Mouse (Mus musculus): ENCODE results near the gene Fam222a. TPM values are rescaled to one million over a fixed set of nuclear protein-coding genes. Genes with fewer than 3 reads are reported as not detected.

The Fam222a gene
- polyA plus RNA-seq, 1 experiment from 2014 or later = 5.1 TPM

DNA sequence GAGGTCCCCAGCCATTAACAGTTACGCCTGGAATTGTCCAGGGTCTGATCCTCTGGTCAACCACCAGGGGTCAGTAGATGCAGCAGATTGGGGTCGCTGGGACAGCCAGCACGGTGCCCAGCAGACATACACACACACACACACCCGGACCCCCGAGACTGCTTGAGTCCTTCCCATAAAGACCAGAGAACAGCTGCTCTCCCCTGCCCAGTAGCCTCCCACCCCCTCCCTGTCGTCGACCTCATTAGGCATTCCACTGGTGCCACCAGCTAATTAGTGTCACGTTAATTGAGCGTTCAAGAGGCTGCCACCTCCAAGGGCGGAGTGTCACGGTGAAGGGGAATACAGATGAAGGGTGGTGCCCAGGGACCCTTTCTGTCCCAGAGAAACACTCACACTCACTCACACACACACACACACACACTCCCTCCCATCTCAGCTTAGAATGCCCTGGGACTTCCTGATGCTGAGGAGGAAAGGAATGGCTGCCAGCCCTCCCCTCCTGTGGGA is 37.0 kb downstream of the Fam222a start:
- ATAC-seq = no peak
- Histone ChIP-seq H3K27me3 (replicated peaks) (no peaks in the 10 kb centered on the region), H3K4me1 (replicated peaks) (peaks cover 34% of the 10 kb centered on the region), H3K9me3 (no peaks in the 10 kb centered on the region), H3K9ac (no peak overlapping the region), H3K4me2 (replicated peaks) (no peak overlapping the region), H3K27ac (no peak overlapping the region), H3K4me3 (replicated peaks) (no peak overlapping the region), H3K36me3 (no peaks in the 10 kb centered on the region)
- 39% methylated on average over 11 of the region's 11 CpGs for WGBS

GRCm38 (mm10) chr5:114605981-114606380 is 38.2 kb downstream of the Fam222a start:
- Histone ChIP-seq H3K4me1 (replicated peaks) (peaks cover 34% of the 10 kb centered on the region), H3K9ac (no peak overlapping the region), H3K9me3 (no peaks in the 10 kb centered on the region), H3K4me2 (replicated peaks) (no peak overlapping the region), H3K27ac (no peak overlapping the region), H3K4me3 (replicated peaks) (no peak overlapping the region), H3K27me3 (replicated peaks) (no peaks in the 10 kb centered on the region), H3K36me3 (0 out of 2 replicates have a peak, but pooled peaks cover 1% of the 10 kb centered on the region)
- ATAC-seq = no peak
- 76% methylated on average over 6 of the region's 6 CpGs for WGBS

DNA sequence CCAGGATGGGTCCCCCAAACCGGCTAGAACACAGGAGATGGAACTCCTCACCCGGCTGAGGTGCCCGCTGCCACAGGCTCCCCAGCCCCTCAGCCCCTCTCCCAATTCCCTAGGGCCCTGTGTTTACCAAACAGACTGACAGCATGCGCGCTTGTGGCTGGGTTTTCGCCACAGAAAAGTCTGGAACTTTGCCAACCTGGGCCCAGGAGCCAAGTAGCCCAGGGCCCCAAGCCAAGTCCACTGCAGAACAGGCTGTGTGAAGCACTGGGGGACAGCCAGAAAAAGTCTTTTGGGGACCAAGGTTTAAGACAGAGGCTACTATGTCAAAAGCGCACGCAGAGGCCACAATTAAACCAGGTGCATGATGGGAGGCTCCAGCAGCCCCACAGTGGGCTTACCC is 39.8 kb downstream of the Fam222a start:
- 46% methylated on average over 8 of the region's 8 CpGs for WGBS
- Histone ChIP-seq H3K36me3 (0 out of 2 replicates have a peak, but pooled peaks cover 6% of the 10 kb centered on the region), H3K4me1 (replicated peaks) (peaks cover 28% of the 10 kb centered on the region), H3K27ac (peak overlapping the region; percentile 36; the same call in 1 of the 2 replicates), H3K4me3 (replicated peaks) (no peak overlapping the region), H3K4me2 (replicated peaks) (no peak overlapping the region), H3K9me3 (no peaks in the 10 kb centered on the region), H3K9ac (no peak overlapping the region), H3K27me3 (replicated peaks) (no peaks in the 10 kb centered on the region)
- ATAC-seq = no peak

DNA sequence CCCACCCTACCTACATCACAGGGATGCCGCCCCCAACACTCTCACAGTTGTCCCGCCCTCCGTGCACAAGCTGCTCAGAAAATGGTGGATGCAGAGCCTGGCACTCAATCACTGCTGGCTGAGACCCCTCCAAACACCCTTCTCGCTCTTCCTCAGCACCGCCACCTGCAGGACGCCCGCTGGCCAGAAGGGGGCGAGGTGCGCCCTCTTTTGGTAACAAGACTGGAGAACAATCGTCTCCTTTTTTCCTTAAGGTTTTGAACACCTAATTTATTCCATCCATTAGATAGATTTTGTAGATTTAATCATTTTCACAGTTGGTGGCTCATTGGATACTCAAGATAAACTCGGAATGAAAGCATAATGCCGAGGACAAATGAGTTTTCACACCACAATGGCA is 40.7 kb downstream of the Fam222a start:
- 8% methylated on average over 12 of the region's 12 CpGs for WGBS
- H3K27me3 ChIP-seq (replicated peaks) = no peaks in the 10 kb centered on the region
- no peak overlapping the region for H3K27ac ChIP-seq
- no peak overlapping the region for H3K4me2 ChIP-seq (replicated peaks)
- no peak overlapping the region for H3K9ac ChIP-seq
- H3K9me3 ChIP-seq = no peaks in the 10 kb centered on the region
- no peak for ATAC-seq
- 0 out of 2 replicates have a peak, but pooled peaks cover 6% of the 10 kb centered on the region for H3K36me3 ChIP-seq
- no peak overlapping the region for H3K4me3 ChIP-seq (replicated peaks)
- H3K4me1 ChIP-seq (replicated peaks) = peaks cover 28% of the 10 kb centered on the region

DNA sequence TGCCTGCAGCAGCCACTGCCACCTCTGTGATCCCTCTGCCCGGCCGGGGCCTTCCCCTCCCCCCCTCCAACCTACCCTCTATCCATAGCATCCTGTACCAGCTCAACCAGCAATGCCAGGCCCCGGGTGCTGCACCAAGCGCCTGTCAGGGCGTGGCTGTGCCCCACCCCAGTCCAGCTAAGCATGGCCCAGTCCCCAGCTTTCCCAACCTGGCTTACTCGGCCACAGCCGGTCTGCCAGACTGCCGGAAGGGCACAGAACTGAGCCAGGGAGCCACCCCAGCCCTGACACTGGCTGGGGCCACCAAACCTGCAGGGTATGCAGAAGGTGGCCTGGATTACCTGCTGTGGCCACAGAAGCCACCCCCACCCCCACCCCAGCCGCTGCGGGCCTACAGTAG is 43.4 kb downstream of the Fam222a start:
- 82% methylated on average over 10 of the region's 10 CpGs for WGBS
- H3K27me3 ChIP-seq (replicated peaks) = no peaks in the 10 kb centered on the region
- H3K9ac ChIP-seq = no peak overlapping the region
- ATAC-seq = no peak
- no peak overlapping the region for H3K4me2 ChIP-seq (replicated peaks)
- no peak overlapping the region for H3K4me3 ChIP-seq (replicated peaks)
- no peak overlapping the region for H3K27ac ChIP-seq
- no peaks in the 10 kb centered on the region for H3K9me3 ChIP-seq
- H3K4me1 ChIP-seq (replicated peaks) = peaks cover 20% of the 10 kb centered on the region
- H3K36me3 ChIP-seq = 0 out of 2 replicates have a peak, but pooled peaks cover 6% of the 10 kb centered on the region

GRCm38 (mm10) chr5:114611968-114612608 is 44.3 kb downstream of the Fam222a start:
- Histone ChIP-seq H3K4me3 (replicated peaks) (no peak overlapping the region), H3K27me3 (replicated peaks) (no peaks in the 10 kb centered on the region), H3K9me3 (no peaks in the 10 kb centered on the region), H3K4me2 (replicated peaks) (no peak overlapping the region), H3K9ac (no peak overlapping the region), H3K36me3 (0 out of 2 replicates have a peak, but pooled peaks cover 6% of the 10 kb centered on the region), H3K4me1 (replicated peaks) (peaks cover 14% of the 10 kb centered on the region), H3K27ac (no peak overlapping the region)
- 62% methylated on average over 25 of the region's 25 CpGs for whole genome bisulfite sequencing
- no peak for ATAC-seq

DNA sequence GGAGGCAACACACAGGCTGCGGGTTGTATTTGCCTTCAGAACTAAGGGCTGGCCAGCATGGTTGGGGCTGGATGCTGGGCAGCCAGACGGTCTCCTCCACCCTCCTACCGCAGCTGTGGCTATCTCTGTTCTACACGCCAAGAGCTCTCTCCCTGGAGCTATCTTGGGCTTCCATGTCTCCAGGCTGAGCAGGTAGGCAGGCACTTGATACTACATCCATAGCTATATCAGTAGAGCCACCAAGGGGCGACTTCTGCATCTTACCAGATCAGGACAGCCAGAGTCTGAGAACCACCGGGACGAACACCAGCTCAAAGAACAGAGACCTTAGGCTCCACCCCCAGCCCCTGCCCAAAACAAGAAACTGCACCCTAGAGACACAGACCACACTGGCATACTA is 47.0 kb downstream of the Fam222a start:
- Histone ChIP-seq H3K27ac (no peak overlapping the region), H3K4me1 (replicated peaks) (no peaks in the 10 kb centered on the region; the same call in 1 of the 2 replicates), H3K9ac (no peak overlapping the region), H3K9me3 (no peaks in the 10 kb centered on the region), H3K36me3 (0 out of 2 replicates have a peak, but pooled peaks cover 6% of the 10 kb centered on the region), H3K4me2 (replicated peaks) (no peak overlapping the region), H3K27me3 (replicated peaks) (no peaks in the 10 kb centered on the region), H3K4me3 (replicated peaks) (no peak overlapping the region)
- ATAC-seq = no peak
- 64% methylated on average over 7 of the region's 7 CpGs for WGBS

DNA sequence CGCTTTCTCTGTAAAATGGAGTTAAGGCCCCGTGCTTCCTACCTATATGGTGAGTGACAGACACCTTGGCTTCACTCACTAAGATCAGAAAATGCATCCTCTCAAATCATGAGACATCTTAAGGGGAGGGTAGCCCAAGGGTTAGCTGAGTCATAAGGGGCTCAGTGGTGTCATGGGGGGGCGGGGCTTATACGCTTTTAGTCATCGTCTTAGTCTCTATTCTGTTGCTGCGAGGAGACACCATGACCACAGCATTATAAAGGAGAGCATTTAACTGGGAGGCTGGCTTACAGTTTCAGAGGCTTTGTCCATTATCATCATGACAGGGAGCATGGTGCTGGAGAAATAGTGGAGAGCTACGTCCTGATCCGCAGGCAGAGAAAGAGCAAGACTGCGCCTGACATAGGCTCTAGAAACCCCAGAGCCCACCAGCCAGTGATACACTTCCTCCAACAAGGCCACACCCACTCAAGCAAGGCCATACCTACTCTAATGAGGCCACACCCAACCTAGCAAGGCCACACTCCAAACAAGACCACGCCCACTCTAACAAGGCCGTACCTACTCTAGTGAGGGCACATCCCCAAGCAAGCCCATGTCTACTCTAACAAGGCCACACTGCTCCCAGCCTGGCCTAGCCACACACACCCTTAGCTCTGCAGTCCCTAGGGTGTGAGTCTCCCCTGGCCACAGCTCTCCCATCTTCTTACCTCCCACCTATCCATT is 48.7 kb downstream of the Fam222a start:
- no peak overlapping the region for H3K4me3 ChIP-seq (replicated peaks)
- no peak overlapping the region for H3K4me2 ChIP-seq (replicated peaks)
- H3K27ac ChIP-seq = no peak overlapping the region
- H3K4me1 ChIP-seq (replicated peaks) = no peaks in the 10 kb centered on the region; the same call in 1 of the 2 replicates
- peak; percentile 64 for ATAC-seq
- WGBS = 77% methylated on average over 11 of the region's 11 CpGs
- no peaks in the 10 kb centered on the region for H3K9me3 ChIP-seq
- H3K36me3 ChIP-seq = no peaks in the 10 kb centered on the region
- H3K9ac ChIP-seq = no peak overlapping the region
- no peaks in the 10 kb centered on the region for H3K27me3 ChIP-seq (replicated peaks)

DNA sequence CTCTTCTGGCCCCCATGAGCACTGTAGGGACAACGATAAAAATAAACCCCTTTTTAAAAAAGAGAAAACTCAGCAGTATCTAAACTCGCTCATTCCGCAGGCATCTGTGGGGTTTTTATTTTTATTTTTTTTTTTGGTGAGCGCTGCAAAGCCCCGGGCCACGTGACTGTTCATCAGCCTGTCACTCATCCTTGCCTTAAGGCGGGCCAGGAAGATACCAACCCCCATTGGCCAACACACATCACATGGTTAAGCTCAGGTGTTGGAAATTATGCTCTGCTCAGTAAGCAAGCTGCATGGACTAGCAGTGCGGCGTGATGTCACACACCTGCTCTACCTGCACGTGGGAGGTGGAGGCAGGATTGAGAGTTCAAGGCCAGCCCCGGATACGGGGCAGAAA is 50.0 kb downstream of the Fam222a start:
- Histone ChIP-seq H3K9me3 (no peaks in the 10 kb centered on the region), H3K36me3 (no peaks in the 10 kb centered on the region), H3K4me2 (replicated peaks) (no peak overlapping the region), H3K4me3 (replicated peaks) (no peak overlapping the region), H3K27ac (no peak overlapping the region), H3K9ac (no peak overlapping the region), H3K27me3 (replicated peaks) (no peaks in the 10 kb centered on the region), H3K4me1 (replicated peaks) (no peaks in the 10 kb centered on the region)
- WGBS = 72% methylated on average over 12 of the region's 12 CpGs
- ATAC-seq = no peak

GRCm38 (mm10) chr5:114618851-114619250 is 51.0 kb downstream of the Fam222a start:
- H3K4me1 ChIP-seq (replicated peaks) = no peaks in the 10 kb centered on the region
- H3K27ac ChIP-seq = no peak overlapping the region
- WGBS = 27% methylated on average over 8 of the region's 8 CpGs
- no peak overlapping the region for H3K4me3 ChIP-seq (replicated peaks)
- H3K27me3 ChIP-seq (replicated peaks) = no peaks in the 10 kb centered on the region
- no peaks in the 10 kb centered on the region for H3K36me3 ChIP-seq
- H3K4me2 ChIP-seq (replicated peaks) = no peak overlapping the region
- H3K9ac ChIP-seq = no peak overlapping the region
- ATAC-seq = no peak
- no peaks in the 10 kb centered on the region for H3K9me3 ChIP-seq

DNA sequence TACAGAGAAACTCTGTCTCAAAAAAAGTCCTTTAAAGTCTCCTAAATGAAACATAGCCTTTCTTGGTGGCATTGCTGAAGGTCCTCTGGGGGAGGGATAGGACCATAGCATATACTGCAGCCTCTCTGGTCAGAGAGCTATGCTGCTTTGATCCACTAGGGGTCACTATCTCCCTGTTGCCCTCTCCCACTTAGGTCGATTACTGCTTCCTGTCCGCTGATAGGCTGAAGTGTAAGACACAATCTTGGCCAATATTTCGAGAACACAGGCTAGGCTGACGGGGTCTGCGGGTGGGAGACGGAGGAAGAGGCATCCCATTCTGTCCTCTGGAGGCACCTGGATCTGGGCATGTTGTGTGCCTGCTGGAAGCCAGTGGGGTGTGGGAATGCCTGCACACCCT is 52.5 kb downstream of the Fam222a start:
- Histone ChIP-seq H3K4me1 (replicated peaks) (no peaks in the 10 kb centered on the region), H3K27me3 (replicated peaks) (no peaks in the 10 kb centered on the region), H3K4me2 (replicated peaks) (no peak overlapping the region), H3K4me3 (replicated peaks) (no peak overlapping the region), H3K27ac (no peak overlapping the region), H3K9me3 (no peaks in the 10 kb centered on the region), H3K9ac (no peak overlapping the region), H3K36me3 (no peaks in the 10 kb centered on the region)
- WGBS = 48% methylated on average over 6 of the region's 6 CpGs
- ATAC-seq = no peak

- Histone ChIP-seq H3K27ac (no peak overlapping the region), H3K4me2 (replicated peaks) (no peak overlapping the region)
Measured at GRCm38 (mm10) chr5:114625590-114625989, 57.8 kb downstream of the Fam222a start.

More at GRCm38 (mm10) chr5:114625590-114625989, 57.8 kb downstream of the Fam222a start:
- no peaks in the 10 kb centered on the region for H3K36me3 ChIP-seq
- H3K9me3 ChIP-seq = no peaks in the 10 kb centered on the region
- no peaks in the 10 kb centered on the region for H3K27me3 ChIP-seq (replicated peaks)
- 24% methylated on average over 3 of the region's 3 CpGs for WGBS
- H3K4me3 ChIP-seq (replicated peaks) = no peak overlapping the region
- no peak for ATAC-seq
- no peak overlapping the region for H3K9ac ChIP-seq
- H3K4me1 ChIP-seq (replicated peaks) = no peaks in the 10 kb centered on the region

All from intestine, embryonic 15.5 days (tissue).